Mouse (Mus musculus): Measurements from ENCODE around the gene Ahdc1. TPM values are rescaled to one million over a fixed set of nuclear protein-coding genes. Genes with fewer than 3 reads are reported as not detected.

Gene Ahdc1
- polyA plus RNA-seq, 1 experiment = 23.9 TPM

DNA sequence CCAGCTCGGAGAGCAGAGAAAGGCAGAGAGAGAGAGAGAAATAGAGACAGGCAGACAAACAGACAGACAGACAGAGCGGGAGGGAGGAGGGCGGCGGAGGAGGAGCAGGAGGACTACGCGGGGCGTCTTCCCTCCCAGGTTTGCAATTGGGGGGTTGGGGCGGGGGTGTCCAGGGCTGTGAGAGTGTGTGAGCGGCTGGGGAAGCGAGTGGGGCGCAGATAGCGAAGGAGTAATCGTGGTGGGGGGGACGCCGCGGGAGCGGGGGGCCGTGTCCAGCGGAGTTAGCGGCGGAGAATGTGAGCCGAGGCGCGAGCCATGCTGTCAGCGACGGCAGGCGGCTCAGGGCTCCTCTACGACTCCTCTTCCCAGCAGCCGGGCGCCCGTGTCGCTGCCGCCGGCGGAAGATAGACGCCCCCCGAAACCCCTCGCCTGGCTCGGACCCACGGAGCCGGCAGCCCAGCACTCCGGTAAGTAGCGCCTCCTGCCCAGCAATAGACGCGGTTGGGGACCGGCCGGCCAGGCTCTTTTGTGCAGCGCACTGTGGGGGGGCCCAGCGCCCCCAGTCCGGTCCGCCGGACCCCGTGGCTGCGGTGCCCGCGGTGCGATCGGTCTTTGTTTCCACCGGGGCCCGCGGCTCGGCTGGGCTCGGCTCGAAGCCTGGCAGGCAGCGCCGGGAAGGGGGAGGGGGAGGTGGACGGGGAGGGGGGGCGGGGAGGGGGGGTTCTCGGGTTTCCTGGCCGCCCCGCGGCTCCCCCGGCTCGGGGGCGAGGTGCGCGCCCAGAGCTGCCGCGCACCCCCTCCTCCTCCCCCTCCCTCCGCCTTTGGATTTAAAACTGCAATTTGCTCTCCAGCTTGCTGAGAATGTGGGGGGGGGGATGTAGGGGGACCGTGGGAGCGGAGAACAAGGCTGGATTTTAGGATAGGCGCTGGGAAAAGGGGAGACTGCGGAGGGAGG is 1.0 kb downstream of the Ahdc1 start:
- no peak for TF ChIP-seq GATA1 (IDR thresholded peaks at IDR 0.05; ENCODE audit: low read length)

DNA sequence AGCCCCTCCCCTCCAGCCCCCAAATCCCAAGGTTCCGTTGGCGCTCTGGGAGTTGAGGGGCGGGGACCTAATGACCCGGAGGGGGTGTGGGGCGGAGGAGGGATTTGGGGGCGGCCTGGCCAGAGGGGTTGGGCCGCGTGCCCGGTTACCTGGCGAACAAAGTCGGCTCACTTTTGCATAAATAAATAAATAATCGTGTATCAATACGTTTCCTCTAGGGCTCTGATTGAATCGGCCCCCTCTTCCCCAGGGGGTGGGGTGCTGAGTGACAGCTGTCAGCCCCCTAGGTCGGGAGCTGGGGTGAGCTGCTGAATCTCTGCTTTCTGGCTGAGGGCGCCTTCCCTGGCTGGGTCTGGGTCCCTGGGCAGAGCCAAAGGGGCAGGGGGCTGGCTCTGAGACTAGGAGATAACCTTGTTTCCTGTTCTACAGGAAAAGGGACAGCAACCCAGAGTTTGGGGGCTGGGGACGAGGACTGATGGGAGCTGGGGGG is 1.8 kb downstream of the Ahdc1 start:
- no peak for TF ChIP-seq GATA1 (IDR thresholded peaks at IDR 0.05; ENCODE audit: low read length)

GRCm38 (mm10) chr4:133013266-133013891 is 2.3 kb downstream of the Ahdc1 start:
- no peak for TF ChIP-seq GATA1 (IDR thresholded peaks at IDR 0.05; ENCODE audit: low read length)

GRCm38 (mm10) chr4:133014088-133014487 is 3.0 kb downstream of the Ahdc1 start:
- no peak for TF ChIP-seq GATA1 (IDR thresholded peaks at IDR 0.05; ENCODE audit: low read length)

- no peak for TF ChIP-seq GATA1 (IDR thresholded peaks at IDR 0.05; ENCODE audit: low read length)
These were observed 4.0 kb downstream of the Ahdc1 start for GRCm38 (mm10) chr4:133014896-133015709.

DNA sequence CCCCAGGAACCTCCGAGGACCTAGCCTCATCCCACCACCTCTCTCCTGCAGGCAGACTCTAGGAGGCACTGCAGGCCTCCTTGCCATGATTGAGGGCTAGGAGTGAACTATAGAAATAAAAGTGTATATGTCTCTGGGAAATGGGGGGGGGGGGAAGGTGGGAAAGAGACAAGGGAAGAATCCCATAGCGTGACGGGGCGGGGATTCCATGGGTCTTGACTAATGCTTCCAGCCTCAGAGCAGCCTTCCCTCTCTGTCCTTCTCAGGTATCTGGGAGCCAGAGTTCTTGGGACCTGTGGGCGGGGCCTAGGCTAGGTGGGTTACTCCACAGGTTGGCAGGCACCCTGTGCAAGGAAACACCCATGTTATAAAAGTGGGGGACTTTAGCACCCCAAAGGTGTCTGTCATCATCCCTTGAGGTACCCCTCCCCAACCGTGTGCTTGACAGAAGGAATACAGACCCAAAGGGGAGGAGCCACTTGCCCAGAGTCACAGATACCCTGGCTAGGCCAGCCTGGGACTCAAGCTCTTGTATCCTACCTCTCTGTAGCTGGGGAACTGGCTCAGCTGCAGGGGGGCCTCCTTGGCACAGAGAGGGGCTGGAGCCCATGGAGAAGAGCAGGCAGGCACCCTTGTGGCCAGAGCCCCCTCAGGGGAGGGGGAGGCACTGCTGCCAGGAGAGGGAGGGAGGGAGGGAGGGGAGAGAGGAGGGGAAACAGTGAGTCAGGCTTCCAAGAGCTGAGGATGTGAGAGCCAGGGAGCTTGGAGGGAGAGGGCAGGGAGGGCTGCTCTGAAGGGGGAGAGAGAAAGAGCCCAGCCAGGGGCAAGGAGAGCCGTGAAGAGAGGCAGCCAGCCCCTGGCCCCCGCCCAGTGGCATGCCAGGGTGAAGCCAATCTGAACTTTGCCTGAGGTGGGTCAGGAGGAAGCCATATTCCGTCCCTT is 4.9 kb downstream of the Ahdc1 start:
- TF ChIP-seq GATA1 (IDR thresholded peaks at IDR 0.05; ENCODE audit: low read length) = no peak

- no peak for TF ChIP-seq GATA1 (IDR thresholded peaks at IDR 0.05; ENCODE audit: low read length)
These were observed 5.8 kb downstream of the Ahdc1 start for GRCm38 (mm10) chr4:133016677-133017415.

DNA sequence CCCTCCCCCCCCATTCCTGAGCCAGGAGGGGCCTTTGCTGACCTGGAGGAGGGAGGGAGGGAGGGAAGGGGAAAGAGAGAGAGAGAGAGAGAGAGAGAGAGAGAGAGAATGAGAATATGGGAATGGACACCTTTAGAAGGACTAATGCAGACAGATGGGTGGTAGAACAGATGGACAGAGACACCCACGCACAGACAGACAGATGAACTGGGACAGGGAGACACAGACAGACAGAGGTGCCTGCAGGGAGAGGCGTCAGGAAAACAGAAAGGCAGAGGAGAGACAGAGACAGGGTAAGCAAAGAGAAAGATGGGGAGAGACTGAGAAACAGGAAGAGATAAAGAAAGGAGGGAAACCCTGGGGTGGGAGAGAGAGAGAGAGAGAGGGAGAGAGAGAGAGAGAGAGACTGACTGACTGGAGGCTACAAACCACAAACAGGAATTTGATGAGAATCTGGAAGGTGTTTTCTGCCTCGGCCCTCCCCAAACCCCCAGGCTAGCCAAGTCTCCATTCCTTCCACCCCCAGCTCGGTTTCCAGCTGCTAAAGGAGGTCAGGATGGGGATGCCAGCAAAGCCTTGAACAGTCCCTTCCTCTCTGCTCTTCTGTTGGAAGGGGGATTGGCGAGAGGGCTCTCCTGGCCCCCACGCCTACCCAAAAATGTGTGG is 6.7 kb downstream of the Ahdc1 start:
- no peak for TF ChIP-seq GATA1 (IDR thresholded peaks at IDR 0.05; ENCODE audit: low read length)

- TF ChIP-seq GATA1 (IDR thresholded peaks at IDR 0.05; ENCODE audit: low read length) = no peak
These were observed 7.3 kb downstream of the Ahdc1 start for GRCm38 (mm10) chr4:133018263-133018798.

DNA sequence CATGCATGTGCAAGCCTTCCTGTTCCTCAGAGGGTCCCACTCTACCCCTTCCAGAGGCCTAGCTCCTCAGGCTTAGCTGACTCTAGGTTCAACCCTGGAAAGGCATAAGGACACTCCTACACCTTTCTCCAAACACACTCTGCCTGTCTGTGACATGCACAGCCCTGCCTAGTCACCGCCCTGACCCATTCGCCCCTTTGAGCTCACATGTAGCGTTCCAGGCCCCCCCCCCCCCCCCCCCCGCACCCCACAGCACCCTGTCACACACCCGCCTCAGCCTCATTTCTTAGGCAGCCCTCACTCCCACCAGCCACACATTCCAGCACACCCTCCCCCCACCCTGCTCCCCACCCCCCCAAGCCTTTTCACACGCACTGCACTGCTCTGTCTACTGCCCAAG is 9.7 kb downstream of the Ahdc1 start:
- no peak for TF ChIP-seq GATA1 (IDR thresholded peaks at IDR 0.05; ENCODE audit: low read length)

GRCm38 (mm10) chr4:133021181-133021671 is 10.2 kb downstream of the Ahdc1 start:
- no peak for TF ChIP-seq GATA1 (IDR thresholded peaks at IDR 0.05; ENCODE audit: low read length)

DNA sequence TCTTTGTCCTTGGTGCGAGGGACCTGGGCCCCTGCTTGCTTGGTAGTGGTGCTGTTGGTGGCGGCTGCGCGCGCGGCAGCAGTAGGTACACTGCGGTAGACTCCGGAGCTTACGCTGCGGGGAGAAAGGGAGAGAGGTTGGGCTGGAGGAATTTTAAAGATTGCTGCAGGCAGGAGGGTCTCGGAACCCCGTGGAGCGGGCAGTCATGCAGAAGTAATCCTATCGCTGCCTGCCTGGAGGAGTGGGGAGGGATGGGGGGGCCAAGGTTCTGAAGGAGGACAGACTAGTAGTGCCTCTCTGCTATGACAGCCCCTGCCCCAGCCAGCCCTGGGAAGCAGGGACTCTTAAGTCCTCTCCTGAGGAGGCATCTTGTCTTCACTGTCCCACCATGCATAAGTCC is 11.2 kb downstream of the Ahdc1 start:
- no peak for TF ChIP-seq GATA1 (IDR thresholded peaks at IDR 0.05; ENCODE audit: low read length)
